Mouse (Mus musculus): ENCODE results near the gene Adamts17.
A peak's percentile ranks its signal among the peaks of the same experiment; 100 is the strongest.

Adamts17 gene

GRCm38 (mm10) chr7:66839463-66840007, at the start of gene Adamts17:
TSS of gene Adamts17 (plus strand) at chr7:66839735.
- DNase-seq, result peak; percentile 94 to 96

- DNase-seq, result no peak
Measured at GRCm38 (mm10) chr7:66789860-66790748, 49.4 kb upstream of the Adamts17 start.

GRCm38 (mm10) chr7:66791022-66791421, 48.5 kb upstream of the Adamts17 start:
- DNase-seq, result no peak

GRCm38 (mm10) chr7:66796909-66797308, 42.6 kb upstream of the Adamts17 start:
- DNase-seq, result no peak

GRCm38 (mm10) chr7:66797345-66797744, 42.2 kb upstream of the Adamts17 start:
- DNase-seq, result no peak

- DNase-seq, result no peak
Measured at GRCm38 (mm10) chr7:66798826-66799225, 40.7 kb upstream of the Adamts17 start.

DNA sequence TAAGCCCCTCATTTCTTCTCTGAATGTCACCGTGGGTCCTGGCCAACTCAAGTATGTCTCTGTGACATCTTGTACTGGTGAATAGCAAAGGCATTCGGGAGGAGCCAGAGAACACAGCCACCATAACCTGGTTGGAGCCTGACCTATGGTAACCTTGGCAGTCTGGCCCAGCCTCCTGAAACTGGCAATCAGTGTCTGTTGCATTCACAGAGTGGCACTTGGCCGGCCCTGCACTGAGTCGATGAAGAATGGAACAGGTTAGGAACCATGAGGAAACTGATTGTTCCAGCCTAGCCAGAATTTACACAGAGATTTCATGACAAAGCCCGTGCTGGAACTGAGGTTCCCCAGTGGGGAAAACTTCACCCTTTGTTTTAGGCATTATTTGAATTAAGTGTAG, 38.8 kb upstream of the Adamts17 start:
- DNase-seq, result no peak

DNA sequence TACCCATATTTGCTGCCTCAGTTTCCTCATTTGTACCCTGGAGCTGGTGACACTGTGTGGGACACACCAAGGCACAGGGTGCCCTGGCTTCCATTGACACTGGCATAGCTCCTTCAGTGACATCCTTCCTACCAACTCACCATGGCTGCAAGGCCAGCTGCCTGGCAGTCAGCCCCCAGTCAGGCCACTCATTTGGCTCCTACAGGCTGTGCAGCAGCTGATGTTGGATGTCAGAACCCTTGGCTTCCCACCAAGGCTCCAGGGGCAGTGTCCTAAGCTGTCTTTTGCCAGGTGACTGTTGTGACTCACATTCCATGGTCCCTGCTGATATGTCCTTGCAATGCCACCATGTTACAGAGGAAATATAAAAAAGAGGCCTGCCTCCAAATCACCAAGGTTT, 37.8 kb upstream of the Adamts17 start:
- DNase-seq, result no peak

DNA sequence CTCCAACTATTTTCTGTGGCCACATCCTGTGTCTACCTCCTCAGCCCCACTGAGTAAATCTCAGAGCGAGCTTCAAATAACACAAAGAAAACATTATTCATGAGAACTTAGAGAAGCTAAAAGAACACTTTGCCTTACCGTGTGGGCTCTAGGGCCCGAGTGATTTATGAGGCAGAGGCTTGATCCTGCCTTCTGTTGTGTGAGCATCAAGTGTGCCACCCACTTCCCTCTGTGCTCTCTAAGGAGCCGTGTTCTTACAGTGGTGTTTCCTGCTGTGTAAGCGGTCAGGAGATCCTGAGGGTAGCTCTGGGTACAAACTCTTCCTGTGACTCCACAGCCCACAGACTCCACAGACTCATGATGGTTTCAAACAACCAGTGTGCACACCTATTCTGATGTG, 35.7 kb upstream of the Adamts17 start:
- DNase-seq, result no peak

GRCm38 (mm10) chr7:66806801-66807200, 32.7 kb upstream of the Adamts17 start:
- no peak for DNase-seq

GRCm38 (mm10) chr7:66810436-66810835, 29.1 kb upstream of the Adamts17 start:
- DNase-seq, result peak; percentile 39 to 64

- no peak for DNase-seq
Measured at GRCm38 (mm10) chr7:66811294-66811693, 28.2 kb upstream of the Adamts17 start.

- DNase-seq, result no peak
Measured at GRCm38 (mm10) chr7:66812289-66812688, 27.2 kb upstream of the Adamts17 start.

DNA sequence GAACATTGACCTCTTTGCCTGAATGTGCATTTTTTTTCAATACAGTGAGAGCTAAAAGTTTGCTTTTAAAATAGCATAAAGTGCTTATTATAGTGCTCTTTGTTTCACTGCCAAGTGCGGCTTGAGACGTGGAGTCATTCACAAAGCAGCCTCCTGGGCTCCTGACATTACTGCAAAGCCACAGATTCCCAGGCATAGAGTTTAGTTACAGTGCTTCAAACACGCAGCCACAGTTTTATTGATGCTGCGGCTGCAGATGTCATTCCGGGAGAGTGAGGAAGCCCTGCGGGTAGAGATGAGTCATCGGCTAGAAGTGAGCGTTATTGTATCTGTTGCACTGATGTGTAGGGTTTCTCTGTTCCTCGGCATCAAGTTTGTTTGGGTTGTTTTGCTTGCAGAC, 26.8 kb upstream of the Adamts17 start:
- peak in 1 of 2 experiments; percentile 19 for DNase-seq

GRCm38 (mm10) chr7:66813172-66813571, 26.4 kb upstream of the Adamts17 start:
- DNase-seq, result no peak

DNA sequence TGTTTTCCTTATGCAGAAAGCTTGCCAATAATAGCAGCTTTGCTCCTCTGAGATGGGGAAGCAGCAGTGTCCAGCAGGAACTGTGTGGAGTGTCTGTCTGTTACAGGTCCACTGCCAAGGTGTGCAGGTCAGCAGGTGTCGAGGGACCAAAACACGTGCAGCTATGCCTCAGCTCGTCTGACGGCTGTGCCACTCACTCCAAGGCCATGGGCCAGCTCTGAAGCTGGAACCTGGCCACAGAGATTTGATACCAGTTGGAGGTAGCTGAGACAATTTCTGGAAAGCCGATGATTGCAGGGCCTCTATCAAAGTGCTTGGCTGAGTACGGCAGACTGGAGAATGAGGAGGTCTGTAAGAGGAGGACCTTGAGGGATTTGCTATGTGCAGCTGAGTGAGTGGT, 24.0 kb upstream of the Adamts17 start:
- peak; percentile 48 to 61 for DNase-seq

DNA sequence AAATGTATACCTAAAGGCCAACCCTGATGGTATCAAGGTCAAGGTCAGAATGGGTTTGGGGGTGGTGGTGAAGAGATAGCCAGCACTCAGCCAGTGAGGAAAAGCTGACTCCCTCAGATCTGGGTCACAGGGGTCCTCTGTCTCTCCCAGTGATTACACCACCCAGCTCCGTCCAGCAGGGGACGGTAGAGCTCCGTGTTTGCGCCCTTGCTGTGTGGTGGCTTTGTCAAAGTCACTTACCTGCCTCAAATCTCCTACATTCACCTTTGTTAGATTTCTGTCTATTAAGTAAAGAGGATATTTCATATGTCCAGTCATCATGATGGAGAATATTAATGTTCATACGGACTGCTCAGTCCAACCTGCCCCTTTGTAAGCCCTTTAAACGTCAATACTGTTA, 19.5 kb upstream of the Adamts17 start:
- DNase-seq, result peak; percentile 48 to 61

GRCm38 (mm10) chr7:66830803-66831202, 8.7 kb upstream of the Adamts17 start:
- DNase-seq, result no peak

- peak in 1 of 2 experiments; percentile 26 for DNase-seq
Measured at GRCm38 (mm10) chr7:66831295-66831694, 8.2 kb upstream of the Adamts17 start.

- peak in 1 of 2 experiments; percentile 57 for DNase-seq
Measured at GRCm38 (mm10) chr7:66840008-66840719, 629 bp downstream of the Adamts17 start.

- peak in 1 of 2 experiments; percentile 23 for DNase-seq
Measured at GRCm38 (mm10) chr7:66841165-66841564, 1.6 kb downstream of the Adamts17 start.

DNA sequence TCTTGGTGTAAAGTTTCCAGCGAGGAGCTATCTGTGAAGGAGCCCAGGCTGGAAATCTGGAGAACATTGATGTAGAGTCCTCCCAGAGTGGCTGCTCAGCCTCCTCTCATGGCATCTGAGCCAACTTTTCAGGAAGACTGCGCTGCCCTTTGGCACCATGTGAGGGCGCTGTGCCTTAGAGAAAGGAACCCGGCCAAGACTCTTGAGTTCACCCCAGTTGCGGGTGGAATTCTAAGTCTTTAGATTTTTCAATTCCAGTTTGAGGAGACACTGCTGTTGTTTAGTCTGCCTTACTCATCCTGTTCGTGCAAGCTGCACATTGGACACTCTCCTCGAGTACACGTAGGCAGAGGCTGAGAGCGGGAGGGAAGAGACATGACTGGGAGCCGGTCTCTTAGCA, 2.5 kb downstream of the Adamts17 start:
- peak; percentile 70 to 79 for DNase-seq

GRCm38 (mm10) chr7:66843846-66844245, 4.3 kb downstream of the Adamts17 start:
- DNase-seq, result no peak

DNA sequence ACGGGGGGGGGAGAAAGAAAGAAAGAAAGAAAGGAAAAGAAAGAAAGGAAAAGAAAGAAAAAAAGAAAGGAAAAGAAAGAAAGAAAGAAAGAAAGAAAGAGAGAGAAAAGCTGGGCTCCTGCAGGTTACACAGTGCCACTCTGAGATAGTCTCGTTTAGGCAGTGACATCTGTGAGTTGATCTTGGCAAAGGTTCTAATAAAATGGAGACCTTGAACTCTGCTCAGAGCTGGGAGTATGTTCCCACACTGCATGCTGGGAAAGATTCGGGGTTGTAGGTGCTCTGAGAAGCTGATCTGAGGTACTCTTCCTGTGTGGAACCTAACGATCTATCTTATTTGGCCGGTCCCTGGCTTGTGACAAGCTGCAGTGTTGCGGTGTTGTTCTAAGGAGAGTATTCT, 7.0 kb downstream of the Adamts17 start:
- DNase-seq, result no peak

All from cerebellum, postnatal 25 days (tissue).